Mouse (Mus musculus): ENCODE results near the gene Heg1.

Gene Heg1

GRCm38 (mm10) chr16:33744622-33745419 lies 60.7 kb downstream of the Heg1 start:
- no peak for DNase-seq (ENCODE audit: low spot score)

DNA sequence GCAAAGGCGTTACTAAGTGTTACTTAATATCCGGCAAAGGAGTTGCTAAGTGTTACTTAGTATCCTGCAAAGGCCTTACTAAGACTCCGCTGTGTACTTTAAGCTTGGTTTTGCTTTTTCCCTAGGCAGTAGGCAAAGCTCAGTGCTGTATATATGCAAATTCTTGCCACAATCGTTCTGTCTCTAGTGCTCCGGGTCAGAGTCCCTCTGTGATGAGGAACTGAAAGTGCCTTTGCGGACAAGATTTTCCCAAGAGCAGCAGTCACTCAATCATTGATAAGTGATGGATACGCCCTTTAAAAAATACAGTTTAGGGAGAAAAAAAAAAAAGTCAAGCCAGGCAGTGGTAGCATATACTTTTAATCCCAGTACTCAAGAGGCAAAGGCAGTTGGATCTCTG lies 61.3 kb downstream of the Heg1 start:
- DNase-seq (ENCODE audit: low spot score) = no peak

GRCm38 (mm10) chr16:33746074-33746676 lies 62.0 kb downstream of the Heg1 start:
- no peak for DNase-seq (ENCODE audit: low spot score)

GRCm38 (mm10) chr16:33747346-33747954 lies 63.3 kb downstream of the Heg1 start:
- DNase-seq (ENCODE audit: low spot score) = no peak

DNA sequence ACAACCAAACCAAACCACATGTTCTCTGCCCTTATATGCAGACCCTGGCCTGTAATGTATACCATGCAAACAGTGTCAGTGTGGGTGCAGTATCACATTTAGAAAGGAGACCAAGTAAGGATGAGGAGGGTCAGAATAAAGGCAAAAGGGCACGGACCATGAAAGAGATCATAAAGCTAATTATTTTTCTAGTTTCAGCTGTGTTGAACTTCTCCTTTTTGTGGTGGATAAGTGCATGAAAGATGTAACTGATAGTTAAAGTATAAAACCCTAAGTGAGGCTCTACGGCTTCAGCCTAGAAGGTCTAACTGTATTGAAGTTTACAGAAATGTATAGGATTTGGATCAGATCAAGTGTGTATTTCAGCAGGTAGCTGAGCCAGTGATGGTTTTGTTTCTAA lies 63.8 kb downstream of the Heg1 start:
- no peak for DNase-seq (ENCODE audit: low spot score)

DNA sequence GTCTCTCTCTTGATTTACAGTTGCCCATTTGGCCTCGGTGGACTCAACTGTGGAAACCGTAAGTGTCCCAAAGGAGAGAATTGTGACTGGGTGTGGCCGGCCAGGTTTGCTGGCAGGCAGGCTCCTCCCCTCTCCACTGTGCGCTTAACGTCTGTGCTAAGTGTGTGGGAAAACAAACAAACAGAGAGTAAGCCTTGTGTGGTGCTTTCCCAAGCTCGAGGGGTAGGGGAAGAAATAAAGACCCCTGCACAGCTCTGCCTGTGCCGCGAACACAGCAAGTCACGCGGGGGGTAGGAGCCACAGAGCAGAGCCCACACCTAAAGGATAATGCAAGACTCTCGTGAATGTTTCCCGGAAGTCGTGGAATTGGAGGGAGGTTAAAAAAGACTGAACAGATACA lies 67.0 kb downstream of the Heg1 start:
- DNase-seq (ENCODE audit: low spot score) = no peak

- DNase-seq (ENCODE audit: low spot score) = peak; percentile 47
These were observed 67.4 kb downstream of the Heg1 start for GRCm38 (mm10) chr16:33751590-33751989.

GRCm38 (mm10) chr16:33752904-33753578 lies 68.9 kb downstream of the Heg1 start:
- no peak for DNase-seq (ENCODE audit: low spot score)

GRCm38 (mm10) chr16:33755293-33755692 lies 71.1 kb downstream of the Heg1 start:
- no peak for DNase-seq (ENCODE audit: low spot score)

- DNase-seq (ENCODE audit: low spot score) = no peak
These were observed 71.8 kb downstream of the Heg1 start for GRCm38 (mm10) chr16:33755961-33756360.

- DNase-seq (ENCODE audit: low spot score) = no peak
These were observed 72.2 kb downstream of the Heg1 start for GRCm38 (mm10) chr16:33756396-33756795.

DNA sequence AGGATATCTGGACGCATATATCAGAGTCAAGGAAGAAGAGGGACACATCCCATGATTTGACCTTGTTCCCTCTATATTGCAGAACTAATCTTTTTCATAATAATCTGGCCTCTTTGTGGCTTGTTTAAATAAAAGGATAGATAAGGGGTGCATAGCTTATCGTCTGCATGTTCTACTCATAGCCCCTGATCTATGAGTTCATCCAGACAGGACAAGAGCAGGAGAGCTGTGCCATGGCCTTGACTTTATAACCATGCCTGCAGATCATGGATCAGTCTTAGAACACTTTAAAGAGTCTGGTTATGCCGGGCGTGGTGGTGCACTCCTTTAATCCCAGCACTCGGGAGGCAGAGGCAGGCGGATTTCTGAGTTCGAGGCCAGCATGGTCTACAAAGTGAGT lies 75.0 kb downstream of the Heg1 start:
- no peak for DNase-seq (ENCODE audit: low spot score)

DNA sequence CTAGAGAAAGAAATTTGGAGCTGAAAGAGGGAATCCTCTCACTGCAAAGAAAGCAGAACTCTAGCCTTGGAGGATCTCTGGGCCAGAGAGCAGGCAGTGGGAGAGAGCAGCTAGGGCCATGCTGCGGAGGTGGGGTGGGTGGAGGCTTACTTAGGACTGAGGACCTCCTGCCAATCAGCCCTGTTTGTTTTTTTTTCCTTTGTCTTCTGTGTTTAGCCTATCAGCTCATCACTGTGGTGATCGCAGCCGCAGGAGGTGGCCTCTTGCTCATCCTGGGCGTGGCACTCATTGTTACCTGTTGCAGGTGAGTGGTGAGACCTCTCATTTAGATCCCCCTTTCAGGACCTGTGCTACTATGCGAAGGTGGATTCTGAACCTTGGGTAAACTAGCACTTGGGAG lies 76.4 kb downstream of the Heg1 start:
- DNase-seq (ENCODE audit: low spot score) = no peak

GRCm38 (mm10) chr16:33760996-33761395 lies 76.8 kb downstream of the Heg1 start:
- DNase-seq (ENCODE audit: low spot score) = no peak

GRCm38 (mm10) chr16:33764501-33765193 lies 80.5 kb downstream of the Heg1 start:
- DNase-seq (ENCODE audit: low spot score) = no peak

- DNase-seq (ENCODE audit: low spot score) = no peak
These were observed 81.3 kb downstream of the Heg1 start for GRCm38 (mm10) chr16:33765477-33765876.

DNA sequence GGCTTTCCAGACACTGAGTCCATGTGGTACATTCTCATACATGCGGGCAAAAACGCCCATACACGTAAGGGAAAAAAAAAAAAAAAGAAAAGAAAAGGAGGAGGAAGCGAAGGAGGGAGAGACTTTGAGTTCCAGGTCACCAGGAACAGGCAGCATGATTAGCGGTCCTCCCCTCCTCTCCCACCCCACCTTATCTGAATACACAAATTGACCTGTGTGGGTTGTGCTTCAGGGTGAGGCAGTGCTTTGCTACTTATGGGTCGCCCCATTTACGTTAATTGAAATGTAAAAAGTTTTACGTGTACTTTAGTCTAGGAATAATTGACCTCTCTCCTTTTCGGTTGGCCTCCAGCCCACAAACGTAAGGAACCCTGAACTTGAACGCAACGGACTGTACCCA lies 82.1 kb downstream of the Heg1 start:
- DNase-seq (ENCODE audit: low spot score) = no peak

DNA sequence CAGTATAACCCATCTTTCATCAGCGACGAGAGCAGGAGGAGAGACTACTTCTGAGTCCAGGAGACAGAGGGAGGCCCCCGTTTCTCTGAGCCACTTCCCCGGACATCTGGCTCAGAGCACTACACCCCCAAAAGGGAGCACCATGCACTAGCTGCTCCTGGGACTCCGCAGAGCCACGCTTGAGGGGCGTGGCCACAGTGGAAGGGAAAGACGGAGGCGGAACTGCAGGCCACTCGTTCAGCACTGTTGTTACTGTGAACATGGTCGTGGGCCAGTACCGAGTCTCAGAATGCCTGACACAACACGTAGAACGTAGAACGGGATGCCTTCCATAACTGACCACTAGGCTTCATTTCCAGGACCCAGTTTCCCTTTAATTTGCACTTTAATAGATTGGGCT lies 82.6 kb downstream of the Heg1 start:
- DNase-seq (ENCODE audit: low spot score) = peak; percentile 27

DNA sequence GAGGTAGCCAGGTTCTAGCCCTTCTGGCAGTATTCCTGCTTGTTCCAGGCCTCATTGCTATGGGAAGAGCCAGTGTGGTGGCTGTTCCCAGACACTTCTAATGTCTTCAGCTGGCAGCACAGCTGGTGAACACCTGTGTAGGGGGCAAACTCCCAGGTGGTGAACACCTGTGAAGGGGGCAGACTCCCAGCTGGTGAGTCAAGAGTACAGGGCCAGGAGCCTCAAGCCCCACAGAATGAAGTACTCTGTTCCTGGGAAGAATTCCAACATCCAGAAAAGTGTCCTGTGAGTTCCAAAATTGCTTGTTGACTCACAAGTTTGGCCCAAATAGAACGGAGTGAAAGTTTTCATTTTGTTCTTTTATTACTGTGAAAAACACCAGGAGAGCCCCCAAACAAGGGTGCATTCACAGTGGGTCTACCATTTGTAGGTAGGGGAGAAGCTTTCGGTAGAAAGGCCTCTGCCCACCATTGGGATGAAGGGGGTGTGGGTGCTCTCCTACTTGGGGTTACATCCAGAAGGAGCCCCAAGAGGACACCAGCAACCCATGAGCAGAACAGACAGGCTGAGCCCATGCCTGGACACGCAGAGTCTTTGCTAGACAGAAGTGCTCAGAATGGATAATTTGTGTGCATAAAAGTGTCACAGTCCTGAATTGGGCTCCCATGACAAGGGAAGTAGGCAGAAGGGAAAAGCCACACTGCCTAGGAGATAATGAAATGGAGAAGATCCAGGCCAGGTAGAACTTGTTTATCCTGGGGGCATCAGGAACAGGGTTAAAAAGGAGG lies 84.5 kb downstream of the Heg1 start:
- DNase-seq (ENCODE audit: low spot score) = peak; percentile 54

DNA sequence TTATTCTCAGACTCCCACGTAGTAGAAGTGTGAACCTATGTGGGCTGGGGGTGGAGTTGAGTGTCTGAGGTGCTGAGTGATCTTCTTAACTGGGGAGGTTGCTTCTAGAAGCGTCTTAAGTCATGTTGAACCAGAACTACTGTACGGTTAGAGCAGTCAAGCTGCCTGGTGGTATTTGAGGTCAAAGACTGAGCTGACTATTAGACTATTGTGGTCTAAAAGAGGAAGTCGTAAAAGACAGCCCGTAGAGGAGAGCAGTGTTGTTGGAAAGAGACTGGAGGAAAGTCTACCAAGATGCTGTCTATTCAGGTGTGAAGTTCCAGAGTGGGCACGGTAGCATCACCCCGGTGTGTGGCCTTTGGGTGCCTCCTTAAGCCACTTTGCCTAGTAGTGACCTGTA lies 85.7 kb downstream of the Heg1 start:
- no peak for DNase-seq (ENCODE audit: low spot score)

DNA sequence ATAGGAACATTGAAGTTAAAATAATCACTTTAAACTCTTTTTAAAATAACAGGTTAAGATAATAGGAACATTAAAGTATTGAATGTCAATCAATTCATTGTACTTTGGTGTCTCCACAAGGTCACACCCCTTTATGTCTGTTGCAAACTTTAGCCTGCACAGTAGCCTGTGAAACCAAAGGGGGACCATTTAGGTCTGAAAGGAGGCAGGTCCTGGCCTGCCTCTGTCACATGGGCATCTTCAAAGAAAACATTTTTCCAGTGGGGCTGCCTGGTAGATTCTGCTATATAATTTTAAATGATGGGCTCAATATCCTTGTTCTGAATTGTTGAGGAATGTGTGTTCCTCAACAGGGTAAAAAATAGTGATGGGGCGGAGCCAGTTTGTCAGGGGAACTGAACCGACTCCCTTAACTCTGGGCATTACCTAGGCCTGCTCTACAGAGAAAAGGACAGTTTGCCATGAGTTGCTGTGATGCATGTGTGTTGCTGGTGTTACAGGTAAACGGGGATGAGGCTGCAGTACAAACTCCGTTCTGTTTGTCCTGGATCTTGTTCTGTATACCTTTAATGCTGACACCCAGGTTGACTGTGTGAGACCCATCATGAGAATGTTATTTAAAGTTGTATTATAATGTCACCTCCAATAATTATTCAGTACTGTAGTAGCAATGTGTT lies 86.7 kb downstream of the Heg1 start:
- DNase-seq (ENCODE audit: low spot score) = no peak

All from testis, postnatal 14 days (tissue).